Mouse (Mus musculus): ENCODE data around the gene Gpr107. TPM values are rescaled to one million over a fixed set of nuclear protein-coding genes. Genes with fewer than 3 reads are reported as not detected.
A peak's percentile ranks its signal among the peaks of the same experiment; 100 is the strongest.

Gpr107 gene
- total and polyA plus RNA-seq, 2 experiments: 8.3 to 10.0 TPM

DNA sequence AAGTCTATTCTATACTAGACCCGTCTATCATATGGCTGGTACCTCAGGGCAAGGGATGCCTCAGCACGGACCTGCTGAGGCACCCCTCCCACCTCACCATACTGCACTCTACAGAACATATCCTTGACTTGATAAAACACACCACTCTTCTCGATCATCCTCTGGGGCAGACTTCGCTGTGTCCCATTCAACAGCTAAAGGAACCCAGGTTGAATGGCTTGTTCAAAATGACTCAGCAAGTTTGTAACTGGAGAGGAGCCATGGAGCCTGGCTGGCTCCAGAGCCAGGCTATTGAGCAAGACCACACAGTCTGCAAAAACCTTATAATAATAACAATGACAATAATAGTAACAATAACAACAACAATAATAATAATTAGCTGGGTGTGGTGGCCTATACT is 24.2 kb upstream of the Gpr107 start:
- Histone ChIP-seq H3K4me3 (ENCODE audit: insufficient read depth, low read depth, low read length) (no peak overlapping the region), H3K36me3 (ENCODE audit: control insufficient read depth, insufficient read depth, low read length) (no peaks in the 10 kb centered on the region), H3K27me3 (ENCODE audit: control insufficient read depth, insufficient read depth, low read length) (no peaks in the 10 kb centered on the region), H3K27ac (replicated peaks; ENCODE audit: insufficient read depth, low read depth, low read length) (peak overlapping the region; percentile 59), H3K9ac (ENCODE audit: low read depth, low read length) (no peak overlapping the region), H3K4me1 (ENCODE audit: control insufficient read depth, insufficient read depth, low read length) (peaks cover 26% of the 10 kb centered on the region), H3K79me2 (ENCODE audit: control insufficient read depth, insufficient read depth, low read length) (peaks cover 16% of the 10 kb centered on the region; the same call in 1 of the 2 replicates)
- DNase-seq (ENCODE audit: extremely low read depth, low read depth, low spot score): peak; percentile 82
- WGBS: 41% methylated on average over 4 of the region's 4 CpGs
- TF ChIP-seq CTCF (IDR thresholded peaks at IDR 0.05; ENCODE audit: low read depth, low read length): no peak
- TF ChIP-seq POLR2A (IDR thresholded peaks at IDR 0.05; ENCODE audit: extremely low read depth, insufficient read depth, low read length): no peak

DNA sequence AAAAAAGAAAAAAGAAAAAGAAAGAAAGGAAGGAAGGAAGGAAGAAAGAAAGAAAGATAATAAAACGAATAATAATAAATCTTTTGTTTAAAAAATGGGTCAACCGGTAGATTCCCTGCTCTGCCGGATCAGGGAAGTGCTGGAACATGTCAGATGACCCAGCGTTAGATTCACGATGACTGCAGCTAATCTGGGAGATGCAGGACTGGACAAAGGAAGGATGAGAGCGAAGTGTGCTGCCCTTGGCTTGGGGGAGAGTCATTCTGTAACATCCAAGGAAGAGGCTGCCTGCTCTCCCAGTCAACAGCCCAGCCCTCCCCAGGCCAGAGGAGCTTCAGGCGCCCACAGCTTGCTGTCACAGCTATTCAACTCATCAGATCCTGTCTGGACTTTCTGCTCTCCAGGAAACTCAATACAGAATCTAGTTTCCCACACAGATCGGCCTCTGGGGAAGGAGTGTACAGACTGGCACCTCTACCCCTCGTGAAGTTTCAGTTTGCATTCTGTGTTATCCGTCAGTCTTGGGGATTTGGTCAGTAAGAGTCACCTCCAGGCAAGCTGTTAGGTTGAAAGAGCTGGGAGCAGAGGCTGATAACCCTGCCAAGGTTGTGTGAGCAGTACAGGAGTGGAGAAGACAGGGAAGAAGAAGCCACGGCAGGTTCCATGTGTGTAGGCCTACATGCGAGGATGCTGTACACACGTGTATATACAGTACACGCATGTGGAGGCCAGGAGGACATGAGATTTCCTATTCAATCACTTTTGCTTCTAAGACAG is 22.2 kb upstream of the Gpr107 start:
- Histone ChIP-seq H3K9ac (ENCODE audit: low read depth, low read length) (0 out of 2 replicates have a peak overlapping the region, but pooled peaks have one; percentile 2), H3K79me2 (ENCODE audit: control insufficient read depth, insufficient read depth, low read length) (peaks cover 19% of the 10 kb centered on the region), H3K4me3 (ENCODE audit: insufficient read depth, low read depth, low read length) (no peak overlapping the region), H3K36me3 (ENCODE audit: control insufficient read depth, insufficient read depth, low read length) (no peaks in the 10 kb centered on the region), H3K4me1 (ENCODE audit: control insufficient read depth, insufficient read depth, low read length) (peaks cover 20% of the 10 kb centered on the region), H3K27ac (replicated peaks; ENCODE audit: insufficient read depth, low read depth, low read length) (no peak overlapping the region), H3K27me3 (ENCODE audit: control insufficient read depth, insufficient read depth, low read length) (no peaks in the 10 kb centered on the region)
- 83% methylated on average over 14 of the region's 14 CpGs for WGBS
- DNase-seq (ENCODE audit: extremely low read depth, low read depth, low spot score): no peak
- TF ChIP-seq CTCF (IDR thresholded peaks at IDR 0.05; ENCODE audit: low read depth, low read length): no peak
- TF ChIP-seq POLR2A (IDR thresholded peaks at IDR 0.05; ENCODE audit: extremely low read depth, insufficient read depth, low read length): no peak

DNA sequence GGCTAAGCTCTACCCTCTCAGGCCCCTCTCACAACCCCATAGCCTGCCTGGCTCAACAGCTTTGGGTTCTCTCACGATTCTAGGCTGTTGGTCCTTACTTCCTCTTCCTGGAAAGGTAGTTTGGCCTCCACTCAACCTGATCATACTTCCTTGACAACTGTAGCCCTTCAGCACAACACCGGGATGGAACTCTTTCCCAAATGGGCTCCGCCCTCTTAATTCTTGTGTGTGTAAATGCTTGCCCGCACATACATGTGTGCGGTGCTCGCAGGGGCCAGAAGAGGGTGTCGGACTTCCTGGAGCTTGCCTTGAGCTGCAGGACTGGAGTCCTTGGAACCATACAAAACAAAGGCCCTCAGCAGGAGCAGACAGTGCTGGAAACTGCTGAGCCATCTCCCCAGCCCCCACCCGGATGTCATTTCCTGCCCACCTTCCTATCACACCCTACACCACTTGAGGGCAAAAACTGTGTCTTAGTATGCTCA is 21.3 kb upstream of the Gpr107 start:
- TF ChIP-seq POLR2A (IDR thresholded peaks at IDR 0.05; ENCODE audit: extremely low read depth, insufficient read depth, low read length) (no peak), CTCF (IDR thresholded peaks at IDR 0.05; ENCODE audit: low read depth, low read length) (0 out of 2 replicates have a peak, but pooled peaks have one; percentile 5)
- Histone ChIP-seq H3K9ac (ENCODE audit: low read depth, low read length) (no peak overlapping the region), H3K79me2 (ENCODE audit: control insufficient read depth, insufficient read depth, low read length) (peaks cover 27% of the 10 kb centered on the region), H3K4me1 (ENCODE audit: control insufficient read depth, insufficient read depth, low read length) (peaks cover 23% of the 10 kb centered on the region), H3K36me3 (ENCODE audit: control insufficient read depth, insufficient read depth, low read length) (no peaks in the 10 kb centered on the region), H3K27me3 (ENCODE audit: control insufficient read depth, insufficient read depth, low read length) (no peaks in the 10 kb centered on the region), H3K4me3 (ENCODE audit: insufficient read depth, low read depth, low read length) (no peak overlapping the region), H3K27ac (replicated peaks; ENCODE audit: insufficient read depth, low read depth, low read length) (peak overlapping the region; percentile 10; the same call in 1 of the 2 replicates)
- WGBS: 76% methylated on average over 8 of the region's 8 CpGs
- DNase-seq (ENCODE audit: extremely low read depth, low read depth, low spot score): no peak

DNA sequence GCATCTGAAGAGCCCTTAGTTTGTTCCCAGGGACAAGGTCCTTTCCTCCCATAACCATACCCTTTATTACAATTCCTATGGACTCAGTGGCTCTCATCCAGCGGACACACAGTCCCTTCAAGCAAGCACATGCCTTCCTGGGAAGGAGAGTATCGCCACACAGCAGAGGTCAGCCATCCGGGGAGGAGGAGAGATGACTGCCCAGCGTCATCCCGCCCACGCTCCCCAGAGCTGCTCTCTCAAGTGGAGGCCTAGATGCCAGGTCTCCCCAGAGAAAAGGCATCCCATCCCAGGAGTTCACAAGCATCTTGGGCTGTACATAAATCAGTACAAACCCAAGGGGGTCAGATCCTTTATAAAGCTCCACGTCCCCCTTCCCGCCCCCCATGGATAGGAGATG is 19.4 kb upstream of the Gpr107 start:
- Histone ChIP-seq H3K79me2 (ENCODE audit: control insufficient read depth, insufficient read depth, low read length) (peaks cover 27% of the 10 kb centered on the region), H3K9ac (ENCODE audit: low read depth, low read length) (no peak overlapping the region), H3K27me3 (ENCODE audit: control insufficient read depth, insufficient read depth, low read length) (no peaks in the 10 kb centered on the region), H3K27ac (replicated peaks; ENCODE audit: insufficient read depth, low read depth, low read length) (no peak overlapping the region), H3K4me3 (ENCODE audit: insufficient read depth, low read depth, low read length) (no peak overlapping the region), H3K4me1 (ENCODE audit: control insufficient read depth, insufficient read depth, low read length) (peaks cover 19% of the 10 kb centered on the region), H3K36me3 (ENCODE audit: control insufficient read depth, insufficient read depth, low read length) (no peaks in the 10 kb centered on the region)
- TF ChIP-seq POLR2A (IDR thresholded peaks at IDR 0.05; ENCODE audit: extremely low read depth, insufficient read depth, low read length) (no peak), CTCF (IDR thresholded peaks at IDR 0.05; ENCODE audit: low read depth, low read length) (no peak)
- no peak for DNase-seq (ENCODE audit: extremely low read depth, low read depth, low spot score)
- 76% methylated on average over 8 of the region's 8 CpGs for WGBS

DNA sequence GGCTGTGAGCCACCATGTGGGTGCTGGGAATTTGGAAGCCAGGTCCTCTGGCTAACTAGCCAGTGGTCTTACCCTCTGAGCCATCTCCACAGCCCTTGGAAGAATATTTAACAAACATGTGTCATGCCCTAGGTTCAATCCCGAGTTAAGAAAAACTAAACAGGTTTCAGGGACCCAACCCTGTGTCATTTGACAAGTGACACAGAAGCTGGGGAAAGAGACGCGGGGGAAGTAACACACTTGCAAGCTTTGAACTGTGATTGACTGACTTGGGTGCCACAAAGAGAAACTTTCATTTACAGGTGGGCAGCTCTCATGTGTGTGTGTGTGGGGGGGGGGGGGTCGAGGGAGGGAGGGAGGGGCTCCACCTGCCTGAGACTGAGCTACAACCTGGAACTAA is 18.1 kb upstream of the Gpr107 start:
- 61% methylated on average over 4 of the region's 4 CpGs for WGBS
- no peak overlapping the region for H3K9ac ChIP-seq (ENCODE audit: low read depth, low read length)
- TF ChIP-seq POLR2A (IDR thresholded peaks at IDR 0.05; ENCODE audit: extremely low read depth, insufficient read depth, low read length) (no peak), CTCF (IDR thresholded peaks at IDR 0.05; ENCODE audit: low read depth, low read length) (no peak)
- peaks cover 14% of the 10 kb centered on the region for H3K4me1 ChIP-seq (ENCODE audit: control insufficient read depth, insufficient read depth, low read length)
- DNase-seq (ENCODE audit: extremely low read depth, low read depth, low spot score): no peak
- H3K79me2 ChIP-seq (ENCODE audit: control insufficient read depth, insufficient read depth, low read length): peaks cover 36% of the 10 kb centered on the region
- no peaks in the 10 kb centered on the region for H3K27me3 ChIP-seq (ENCODE audit: control insufficient read depth, insufficient read depth, low read length)
- no peak overlapping the region for H3K27ac ChIP-seq (replicated peaks; ENCODE audit: insufficient read depth, low read depth, low read length)
- no peaks in the 10 kb centered on the region for H3K36me3 ChIP-seq (ENCODE audit: control insufficient read depth, insufficient read depth, low read length)
- no peak overlapping the region for H3K4me3 ChIP-seq (ENCODE audit: insufficient read depth, low read depth, low read length)

DNA sequence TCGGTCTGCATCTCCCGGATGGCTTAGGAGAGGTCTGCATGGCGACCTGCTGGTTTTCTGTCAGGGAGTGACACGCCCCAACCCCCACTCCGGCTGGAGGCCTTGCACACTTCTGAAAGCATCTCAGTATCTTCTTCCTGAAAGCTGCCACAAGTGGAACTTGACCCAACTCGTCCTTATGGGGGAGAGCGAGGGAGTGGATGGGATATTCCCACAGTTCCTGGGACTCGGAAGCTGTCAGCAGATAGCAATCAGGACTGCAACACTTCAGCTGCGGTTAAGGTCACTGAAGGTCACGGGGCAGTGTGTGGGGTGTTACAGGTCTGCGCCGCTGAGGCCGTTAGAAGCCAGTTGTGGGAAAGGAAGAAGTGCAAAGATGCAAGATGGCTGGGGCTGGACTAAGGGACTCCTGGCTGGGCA is 16.6 kb upstream of the Gpr107 start:
- TF ChIP-seq CTCF (IDR thresholded peaks at IDR 0.05; ENCODE audit: low read depth, low read length): no peak
- no peak for TF ChIP-seq POLR2A (IDR thresholded peaks at IDR 0.05; ENCODE audit: extremely low read depth, insufficient read depth, low read length)
- Histone ChIP-seq H3K36me3 (ENCODE audit: control insufficient read depth, insufficient read depth, low read length) (no peaks in the 10 kb centered on the region), H3K27me3 (ENCODE audit: control insufficient read depth, insufficient read depth, low read length) (no peaks in the 10 kb centered on the region), H3K4me1 (ENCODE audit: control insufficient read depth, insufficient read depth, low read length) (peaks cover 12% of the 10 kb centered on the region), H3K9ac (ENCODE audit: low read depth, low read length) (no peak overlapping the region), H3K4me3 (ENCODE audit: insufficient read depth, low read depth, low read length) (no peak overlapping the region), H3K27ac (replicated peaks; ENCODE audit: insufficient read depth, low read depth, low read length) (no peak overlapping the region), H3K79me2 (ENCODE audit: control insufficient read depth, insufficient read depth, low read length) (peaks cover 41% of the 10 kb centered on the region)
- DNase-seq (ENCODE audit: extremely low read depth, low read depth, low spot score): no peak
- 55% methylated on average over 13 of the region's 13 CpGs for WGBS

All from liver, adult 2 months (tissue).